Mouse (Mus musculus): Measurements from ENCODE around the gene Msi1.

- TF ChIP-seq POLR2A (IDR thresholded peaks at IDR 0.05; ENCODE audit: insufficient read depth, low read depth, low read length) (0 out of 2 replicates have a peak, but pooled peaks have one; percentile 27), CTCF (IDR thresholded peaks at IDR 0.05; ENCODE audit: insufficient read depth, low read depth, low read length) (no peak)
Measured at GRCm38 (mm10) chr5:115489699-115490637, 60.6 kb downstream of the Msi1 start.

Data from olfactory bulb, adult 2 months (tissue).